Mouse (Mus musculus) E14TG2a.4 (cell line): ENCODE measurements around the gene Abhd12.

Source experiments
- CTCF ChIP-seq: conservative IDR thresholded peaks from 2 replicates; pipeline ENCODE4 v1.5.1; 2014; ENCODE audit warnings: low read length
- POU5F1 ChIP-seq: IDR thresholded peaks from 2 replicates; pipeline ENCODE4 v1.6.1; 2014; ENCODE audit warnings: low read length, borderline replicate concordance

DNA sequence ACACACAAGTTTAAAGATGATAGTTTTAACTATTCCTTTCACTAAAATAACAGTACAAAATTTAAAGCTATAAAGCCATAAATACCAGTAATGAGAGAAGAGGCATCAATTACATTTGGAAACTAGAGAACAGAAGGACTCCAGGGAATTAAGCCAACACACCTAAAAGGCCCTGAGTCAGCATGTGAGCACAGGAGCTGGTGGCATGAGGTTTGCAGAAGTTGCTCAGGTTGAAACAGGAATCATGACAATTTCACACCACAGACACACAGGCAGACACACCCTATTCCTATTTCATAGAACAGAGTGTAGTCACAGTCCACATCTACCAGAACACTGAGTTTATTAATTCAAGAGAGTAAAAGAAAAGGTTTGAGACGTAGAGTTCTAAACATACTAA is 30.0 kb downstream of the Abhd12 start:
- TF ChIP-seq CTCF, result no peak
- no peak for TF ChIP-seq POU5F1
